Mouse (Mus musculus) midbrain, embryonic 11.5 days (tissue): Measurements from ENCODE around the gene Fam53b. TPM values are rescaled to one million over a fixed set of nuclear protein-coding genes. Genes with fewer than 3 reads are reported as not detected.
"Not testable (repeated sequence)": the region's sequence is repeated elsewhere in the genome, so short reads cannot be mapped to it uniquely, and the experiment has no call there.

Experiments
- ATAC-seq: fragments of 200-750 bp; cut with Nextera tagmentation; 2 replicates; pipeline ENCODE4 v1.8.0; 2017; ENCODE audit warnings: moderate TSS enrichment, moderate library complexity; ENCODE audit not compliant: low FRiP score
- DNase-seq: peaks from one replicate; pipeline ENCODE4 v3.0.0; 2015; ENCODE audit warnings: low spot score; ENCODE audit errors: missing footprints
- H3K27ac ChIP-seq: fragments of 300-500 bp; sonication (generic); 2 replicates; pipeline ENCODE4 v1.5.1; 2014; ENCODE audit warnings: low read depth, low read length
- H3K27me3 ChIP-seq: fragments of 300-500 bp; sonication (generic); 2 replicates; pipeline ENCODE4 v1.6.1; 2014; ENCODE audit warnings: mild to moderate bottlenecking, low read length, moderate library complexity, mixed read lengths; ENCODE audit not compliant: control insufficient read depth, insufficient read depth
- H3K36me3 ChIP-seq: fragments of 300-500 bp; sonication (generic); 2 replicates; pipeline ENCODE4 v1.6.1; 2014; ENCODE audit warnings: mild to moderate bottlenecking, low read length, moderate library complexity, mixed read lengths; ENCODE audit not compliant: control insufficient read depth, insufficient read depth
- H3K4me1 ChIP-seq: fragments of 300-500 bp; sonication (generic); 2 replicates; pipeline ENCODE4 v1.6.1; 2014; ENCODE audit warnings: low read length; ENCODE audit not compliant: control insufficient read depth, insufficient read depth
- H3K4me2 ChIP-seq: fragments of 300-500 bp; sonication (generic); 2 replicates; pipeline ENCODE4 v1.6.1; 2014; ENCODE audit warnings: mild to moderate bottlenecking, moderate library complexity
- H3K4me3 ChIP-seq: fragments of 300-500 bp; sonication (generic); 2 replicates; pipeline ENCODE4 v1.5.1; 2014; ENCODE audit warnings: low read depth, low read length
- H3K9ac ChIP-seq: fragments of 300-500 bp; sonication (generic); 2 replicates; pipeline ENCODE4 v1.6.1; 2014; ENCODE audit warnings: low read length
- H3K9me3 ChIP-seq: fragments of 300-500 bp; sonication (generic); 2 replicates; pipeline ENCODE4 v1.6.1; 2016; ENCODE audit warnings: low read length; ENCODE audit not compliant: control insufficient read depth
- WGBS: fragments of 180-500 bp; shearing (Covaris S2); extraction: QIAGEN DNeasy Blood & Tissue Kit; methylation state at CpG from one replicate; pipeline ENCODE4 v1.1.7; 2014; 5-methylcytosine and 5-hydroxymethylcytosine counted together
- polyA plus RNA-seq: library from polyadenylated mRNA; unstranded; fragments of >200 nt; fragmentation: Nextera tagmentation; extraction: Ambion mirVana; gene quantifications from 2 replicates; pipeline ENCODE4 v1.2.1, GENCODE M21; 2014

Fam53b gene
- polyA plus RNA-seq, 1 experiment from 2014 or later: 17.5 TPM

GRCm38 (mm10) chr7:132669999-132670862, 143.5 kb downstream of the Fam53b start:
- no peak for ATAC-seq
- H3K4me1 ChIP-seq: peaks cover 7% of the 10 kb centered on the region; the same call in 1 of the 2 replicates
- no peaks in the 10 kb centered on the region for H3K9me3 ChIP-seq
- DNase-seq: no peak
- no peak overlapping the region for H3K4me2 ChIP-seq
- 91% methylated on average over 20 of the region's 20 CpGs for WGBS
- H3K4me3 ChIP-seq: no peak overlapping the region
- no peak overlapping the region for H3K9ac ChIP-seq
- no peaks in the 10 kb centered on the region for H3K36me3 ChIP-seq
- no peak overlapping the region for H3K27ac ChIP-seq
- H3K27me3 ChIP-seq: no peaks in the 10 kb centered on the region

DNA sequence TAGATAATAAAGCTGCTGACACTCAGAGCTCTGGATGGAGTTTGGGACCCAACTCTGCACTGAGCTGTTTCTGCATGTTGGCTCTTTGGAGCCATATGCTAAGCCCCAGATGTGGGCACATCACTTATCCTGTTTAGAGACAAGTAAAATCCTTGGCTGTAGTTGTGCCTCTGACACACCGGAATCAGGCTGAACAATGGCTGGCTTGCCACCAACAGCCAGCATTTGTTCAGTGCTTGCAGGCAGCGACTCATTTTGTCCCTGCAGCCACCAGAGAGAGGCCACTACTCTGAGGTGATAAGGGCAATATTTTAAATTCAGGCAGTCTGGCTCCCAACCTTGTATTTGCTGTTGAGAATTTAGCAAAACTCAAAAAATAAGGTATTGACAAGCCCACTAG, 145.1 kb downstream of the Fam53b start:
- no peak overlapping the region for H3K27ac ChIP-seq
- DNase-seq: no peak

GRCm38 (mm10) chr7:132666516-132666915, 147.2 kb downstream of the Fam53b start:
- peak; percentile 76 for DNase-seq
- H3K27me3 ChIP-seq: no peaks in the 10 kb centered on the region
- H3K9ac ChIP-seq: no peak overlapping the region
- no peak overlapping the region for H3K4me2 ChIP-seq
- H3K4me1 ChIP-seq: peaks cover 7% of the 10 kb centered on the region; the same call in 1 of the 2 replicates
- H3K4me3 ChIP-seq: no peak overlapping the region
- H3K9me3 ChIP-seq: no peaks in the 10 kb centered on the region
- no peaks in the 10 kb centered on the region for H3K36me3 ChIP-seq
- 73% methylated on average over 4 of the region's 4 CpGs for WGBS
- no peak overlapping the region for H3K27ac ChIP-seq
- no peak for ATAC-seq

More for the DNA sequence above, 145.1 kb downstream of the Fam53b start:
- Histone ChIP-seq H3K9ac (no peak overlapping the region), H3K9me3 (no peaks in the 10 kb centered on the region), H3K4me1 (peaks cover 7% of the 10 kb centered on the region; the same call in 1 of the 2 replicates), H3K4me2 (no peak overlapping the region), H3K4me3 (no peak overlapping the region), H3K36me3 (no peaks in the 10 kb centered on the region), H3K27me3 (no peaks in the 10 kb centered on the region)
- ATAC-seq: no peak
- WGBS: 76% methylated on average over 2 of the region's 2 CpGs

- ATAC-seq (peak; percentile 65; the same call in 1 of the 2 replicates), DNase-seq (no peak)
- Histone ChIP-seq H3K4me2 (no peak overlapping the region), H3K9ac (no peak overlapping the region), H3K4me1 (peaks cover 7% of the 10 kb centered on the region; the same call in 1 of the 2 replicates), H3K36me3 (no peaks in the 10 kb centered on the region), H3K9me3 (no peaks in the 10 kb centered on the region), H3K27me3 (no peaks in the 10 kb centered on the region), H3K4me3 (no peak overlapping the region), H3K27ac (no peak overlapping the region)
- WGBS: 40% methylated on average over 8 of the region's 8 CpGs
These were observed 147.9 kb downstream of the Fam53b start for GRCm38 (mm10) chr7:132665664-132666382.

- DNase-seq: no peak
- Histone ChIP-seq H3K27me3 (no peaks in the 10 kb centered on the region), H3K4me2 (no peak overlapping the region), H3K27ac (no peak overlapping the region), H3K4me1 (peaks cover 7% of the 10 kb centered on the region; the same call in 1 of the 2 replicates), H3K9ac (no peak overlapping the region), H3K9me3 (no peaks in the 10 kb centered on the region), H3K36me3 (no peaks in the 10 kb centered on the region), H3K4me3 (no peak overlapping the region)
- no peak for ATAC-seq
- WGBS: 82% methylated on average over 6 of the region's 6 CpGs
These were observed 148.9 kb downstream of the Fam53b start for GRCm38 (mm10) chr7:132664815-132665214.

- H3K4me1 ChIP-seq: peaks cover 13% of the 10 kb centered on the region
- DNase-seq, ATAC-seq, H3K4me3 ChIP-seq, H3K4me2 ChIP-seq, H3K9me3 ChIP-seq, H3K27me3 ChIP-seq, H3K36me3 ChIP-seq, H3K27ac ChIP-seq, H3K9ac ChIP-seq: not testable (repeated sequence)
- WGBS: 80% methylated on average over 6 of the region's 6 CpGs
These were observed 150.9 kb downstream of the Fam53b start for GRCm38 (mm10) chr7:132662831-132663230.

Other genes starting within 250 kb of the Fam53b start
- 145 and 152 TPM in 2 replicates for gene Oat, start 237.5 kb downstream of the Fam53b start, polyA plus RNA-seq
- gene Nkx1-2, start 214.2 kb downstream of the Fam53b start, polyA plus RNA-seq: 4.4 and 4.5 TPM in 2 replicates
- 18.3 and 20.8 TPM in 2 replicates for gene Lhpp, start 203.2 kb downstream of the Fam53b start, polyA plus RNA-seq
- gene Eef1akmt2, start 38.8 kb upstream of the Fam53b start, polyA plus RNA-seq: 90.3 and 100.0 TPM in 2 replicates
- 38.7 and 41.8 TPM in 2 replicates for gene Abraxas2, start 45.3 kb upstream of the Fam53b start, polyA plus RNA-seq
- gene Zranb1, start 117.3 kb upstream of the Fam53b start, polyA plus RNA-seq: 15.6 and 18.3 TPM in 2 replicates